Mouse (Mus musculus) liver, postnatal 0 days (tissue): ENCODE measurements around the gene Nfatc2.

Source experiments
- CTCF ChIP-seq: sonication (generic); IDR thresholded peaks from 2 replicates; pipeline ENCODE4 v1.5.1; 2016; ENCODE audit warnings: antibody characterized with exemption, low read depth
- EP300 ChIP-seq: IDR thresholded peaks from 2 replicates; pipeline ENCODE4 v1.6.1; 2016; ENCODE audit warnings: antibody characterized with exemption, low read depth, mild to moderate bottlenecking

DNA sequence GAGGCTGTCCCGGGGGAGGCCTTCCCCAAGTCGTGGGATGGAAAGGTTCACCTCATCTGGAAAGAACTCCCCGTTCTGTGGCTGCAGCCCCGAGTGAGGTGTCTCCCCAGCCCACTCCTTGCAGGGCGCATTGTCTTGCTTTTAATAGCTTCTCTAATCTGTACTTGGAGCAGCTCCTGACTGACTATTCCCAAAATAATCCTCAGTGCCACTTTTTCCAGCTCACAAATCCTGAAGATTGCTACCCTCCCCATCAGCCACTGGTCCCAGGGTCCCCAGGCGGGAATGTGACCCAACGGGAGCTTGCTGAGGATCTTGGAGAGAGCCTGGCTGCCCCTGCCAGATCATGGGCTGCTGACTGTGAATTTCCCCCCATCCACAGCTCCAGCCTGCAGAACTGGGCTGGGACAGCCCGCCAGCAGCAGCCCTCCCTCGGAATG lies 6.7 kb upstream of the Nfatc2 start:
- TF ChIP-seq CTCF: no peak
- TF ChIP-seq EP300: no peak
